Mouse (Mus musculus) midbrain, embryonic 14.5 days (tissue): ENCODE results near the gene Plekha6. TPM values are rescaled to one million over a fixed set of nuclear protein-coding genes. Genes with fewer than 3 reads are reported as not detected.
A peak's percentile ranks its signal among the peaks of the same experiment; 100 is the strongest.

Experiments used
- ATAC-seq: fragments of 200-750 bp; cut with Nextera tagmentation; 2 replicates; pipeline ENCODE4 v1.8.0; 2017; ENCODE audit warnings: moderate number of reproducible peaks, moderate library complexity; ENCODE audit not compliant: low FRiP score, low TSS enrichment
- DNase-seq: peaks from one replicate; pipeline ENCODE4 v3.0.0-alpha.2; 2015
- H3K27ac ChIP-seq: fragments of 300-500 bp; sonication (generic); replicated peaks from 2 replicates; pipeline ENCODE4 v1.5.1; 2014; ENCODE audit warnings: mild to moderate bottlenecking, low read depth, low read length, moderate library complexity
- H3K27me3 ChIP-seq: fragments of 300-500 bp; sonication (generic); 2 replicates; pipeline ENCODE4 v1.6.1; 2014; ENCODE audit warnings: low read length, control low read depth, mixed read lengths; ENCODE audit not compliant: control insufficient read depth, insufficient read depth
- H3K36me3 ChIP-seq: fragments of 300-500 bp; sonication (generic); 2 replicates; pipeline ENCODE4 v1.6.1; 2014; ENCODE audit warnings: low read length, control low read depth; ENCODE audit not compliant: control insufficient read depth, insufficient read depth
- H3K4me1 ChIP-seq: fragments of 300-500 bp; sonication (generic); 2 replicates; pipeline ENCODE4 v1.6.1; 2014; ENCODE audit warnings: mild to moderate bottlenecking, antibody characterized with exemption, low read length, control low read depth; ENCODE audit not compliant: control insufficient read depth, insufficient read depth
- H3K4me2 ChIP-seq: fragments of 300-500 bp; sonication (generic); 2 replicates; pipeline ENCODE4 v1.6.1; 2014; ENCODE audit warnings: mild to moderate bottlenecking, low read length, moderate library complexity
- H3K4me3 ChIP-seq: fragments of 300-500 bp; sonication (generic); replicated peaks from 2 replicates; pipeline ENCODE4 v1.5.1; 2014; ENCODE audit warnings: low read depth, low read length
- H3K9ac ChIP-seq: fragments of 300-500 bp; sonication (generic); replicated peaks from 2 replicates; pipeline ENCODE4 v1.6.1; 2014; ENCODE audit warnings: mild to moderate bottlenecking, low read length, moderate library complexity
- H3K9me3 ChIP-seq: fragments of 300-500 bp; sonication (generic); 2 replicates; pipeline ENCODE4 v1.6.1; 2016; ENCODE audit warnings: low read length, control low read depth, mixed read lengths; ENCODE audit not compliant: control insufficient read depth
- WGBS: fragments of 180-500 bp; shearing (Covaris S2); extraction: QIAGEN DNeasy Blood & Tissue Kit; methylation state at CpG from one replicate; pipeline ENCODE4 v1.1.7; 2014; 5-methylcytosine and 5-hydroxymethylcytosine counted together
- polyA plus RNA-seq: library from polyadenylated mRNA; unstranded; fragments of >200 nt; fragmentation: Nextera tagmentation; extraction: Ambion mirVana; gene quantifications from 2 replicates; pipeline ENCODE4 v1.2.1, GENCODE M21; 2014

Gene Plekha6
- polyA plus RNA-seq, 1 experiment from 2014 or later = 25.4 TPM

GRCm38 (mm10) chr1:133183141-133183925, 19.3 kb downstream of the Plekha6 start:
- Histone ChIP-seq H3K27ac (peak overlapping the region; percentile 98), H3K36me3 (no peaks in the 10 kb centered on the region), H3K27me3 (no peaks in the 10 kb centered on the region), H3K4me3 (peak overlapping the region; percentile 78), H3K4me2 (peak overlapping the region; percentile 87), H3K9me3 (no peaks in the 10 kb centered on the region), H3K9ac (peak overlapping the region; percentile 83), H3K4me1 (peaks cover 30% of the 10 kb centered on the region)
- DNase-seq (peak; percentile 78), ATAC-seq (peak; percentile 15)
- WGBS = 2% methylated on average over 16 of the region's 16 CpGs

- peaks cover 37% of the 10 kb centered on the region for H3K4me1 ChIP-seq
- no peaks in the 10 kb centered on the region for H3K9me3 ChIP-seq
- WGBS = 3% methylated on average over 4 of the region's 4 CpGs
- H3K27me3 ChIP-seq = no peaks in the 10 kb centered on the region
- ATAC-seq (peak; percentile 89), DNase-seq (peak; percentile 91)
- H3K9ac ChIP-seq = no peak overlapping the region
- H3K4me3 ChIP-seq = no peak overlapping the region
- H3K27ac ChIP-seq = peak overlapping the region; percentile 86
- no peaks in the 10 kb centered on the region for H3K36me3 ChIP-seq
- peak overlapping the region; percentile 38 for H3K4me2 ChIP-seq
Observed at GRCm38 (mm10) chr1:133187948-133188680, 24.1 kb downstream of the Plekha6 start.

GRCm38 (mm10) chr1:133188719-133189118, 24.7 kb downstream of the Plekha6 start:
- 79% methylated on average over 8 of the region's 8 CpGs for WGBS
- H3K27ac ChIP-seq = peak overlapping the region; percentile 86
- peaks cover 36% of the 10 kb centered on the region for H3K4me1 ChIP-seq
- ATAC-seq (no peak), DNase-seq (no peak)
- H3K9me3 ChIP-seq = no peaks in the 10 kb centered on the region
- peak overlapping the region; percentile 38; the same call in 1 of the 2 replicates for H3K4me2 ChIP-seq
- H3K27me3 ChIP-seq = no peaks in the 10 kb centered on the region
- H3K4me3 ChIP-seq = no peak overlapping the region
- no peak overlapping the region for H3K9ac ChIP-seq
- H3K36me3 ChIP-seq = no peaks in the 10 kb centered on the region

GRCm38 (mm10) chr1:133189471-133189870, 25.5 kb downstream of the Plekha6 start:
- no peak for ATAC-seq
- Histone ChIP-seq H3K4me3 (no peak overlapping the region), H3K36me3 (no peaks in the 10 kb centered on the region), H3K4me2 (no peak overlapping the region), H3K4me1 (peaks cover 35% of the 10 kb centered on the region), H3K27me3 (no peaks in the 10 kb centered on the region), H3K27ac (peak overlapping the region; percentile 86; the same call in 1 of the 2 replicates), H3K9me3 (no peaks in the 10 kb centered on the region), H3K9ac (no peak overlapping the region)
- no peak for DNase-seq

- 91% methylated on average over 9 of the region's 9 CpGs for WGBS
- no peak overlapping the region for H3K27ac ChIP-seq
Observed at GRCm38 (mm10) chr1:133190550-133190949, 26.5 kb downstream of the Plekha6 start.

GRCm38 (mm10) chr1:133196181-133196580, 32.2 kb downstream of the Plekha6 start:
- ATAC-seq (no peak; the same call in 1 of the 2 replicates), DNase-seq (peak; percentile 48)
- H3K4me3 ChIP-seq = no peak overlapping the region
- no peaks in the 10 kb centered on the region for H3K27me3 ChIP-seq
- H3K36me3 ChIP-seq = no peaks in the 10 kb centered on the region
- H3K27ac ChIP-seq = peak overlapping the region; percentile 80
- WGBS = 20% methylated on average over 6 of the region's 6 CpGs
- peaks cover 48% of the 10 kb centered on the region for H3K4me1 ChIP-seq
- no peaks in the 10 kb centered on the region for H3K9me3 ChIP-seq
- H3K4me2 ChIP-seq = no peak overlapping the region
- no peak overlapping the region for H3K9ac ChIP-seq

More at GRCm38 (mm10) chr1:133190550-133190949, 26.5 kb downstream of the Plekha6 start:
- ATAC-seq (no peak), DNase-seq (no peak)
- Histone ChIP-seq H3K4me1 (peaks cover 44% of the 10 kb centered on the region), H3K4me2 (no peak overlapping the region), H3K9ac (no peak overlapping the region), H3K4me3 (no peak overlapping the region), H3K9me3 (no peaks in the 10 kb centered on the region), H3K27me3 (no peaks in the 10 kb centered on the region), H3K36me3 (no peaks in the 10 kb centered on the region)

GRCm38 (mm10) chr1:133197266-133197665, 33.3 kb downstream of the Plekha6 start:
- no peak overlapping the region for H3K27ac ChIP-seq
- H3K4me3 ChIP-seq = no peak overlapping the region
- H3K4me2 ChIP-seq = no peak overlapping the region
- ATAC-seq (no peak), DNase-seq (no peak)
- peaks cover 48% of the 10 kb centered on the region for H3K4me1 ChIP-seq
- no peaks in the 10 kb centered on the region for H3K9me3 ChIP-seq
- no peaks in the 10 kb centered on the region for H3K27me3 ChIP-seq
- no peaks in the 10 kb centered on the region for H3K36me3 ChIP-seq
- 24% methylated on average over 6 of the region's 6 CpGs for WGBS
- no peak overlapping the region for H3K9ac ChIP-seq

- Histone ChIP-seq H3K27me3 (no peaks in the 10 kb centered on the region), H3K9ac (peak overlapping the region; percentile 29; the same call in 1 of the 2 replicates), H3K4me2 (no peak overlapping the region), H3K36me3 (no peaks in the 10 kb centered on the region), H3K9me3 (no peaks in the 10 kb centered on the region), H3K27ac (peak overlapping the region; percentile 89), H3K4me1 (peaks cover 54% of the 10 kb centered on the region), H3K4me3 (no peak overlapping the region)
- peak; percentile 44 for DNase-seq
- no peak for ATAC-seq
- WGBS = 37% methylated on average over 7 of the region's 7 CpGs
Observed at GRCm38 (mm10) chr1:133199706-133200105, 35.7 kb downstream of the Plekha6 start.
